Mouse (Mus musculus) embryonic facial prominence, embryonic 12.5 days (tissue): Measurements from ENCODE around the gene Samd10. TPM values are rescaled to one million over a fixed set of nuclear protein-coding genes. Genes with fewer than 3 reads are reported as not detected.

ENCODE experiments used
- ATAC-seq: fragments of 200-750 bp; cut with Nextera tagmentation; 2 replicates; pipeline ENCODE4 v1.8.0; 2017; ENCODE audit not compliant: insufficient number of reproducible peaks, insufficient read depth, low FRiP score, low TSS enrichment
- H3K27ac ChIP-seq: fragments of 300-500 bp; sonication (generic); 2 replicates; pipeline ENCODE4 v1.5.1; 2016; ENCODE audit warnings: mild to moderate bottlenecking
- H3K27me3 ChIP-seq: fragments of 300-500 bp; sonication (generic); 2 replicates; pipeline ENCODE4 v1.6.1; 2016; ENCODE audit warnings: mild to moderate bottlenecking, moderate library complexity
- H3K36me3 ChIP-seq: fragments of 300-500 bp; sonication (generic); 2 replicates; pipeline ENCODE4 v1.6.1; 2016; ENCODE audit warnings: mild to moderate bottlenecking
- H3K4me1 ChIP-seq: fragments of 300-500 bp; sonication (generic); 2 replicates; pipeline ENCODE4 v1.6.1; 2016
- H3K4me2 ChIP-seq: fragments of 300-500 bp; sonication (generic); replicated peaks from 2 replicates; pipeline ENCODE4 v1.6.1; 2016; ENCODE audit warnings: mild to moderate bottlenecking, moderate library complexity
- H3K4me3 ChIP-seq: fragments of 300-500 bp; sonication (generic); 2 replicates; pipeline ENCODE4 v1.5.1; 2016; ENCODE audit warnings: mild to moderate bottlenecking
- H3K9ac ChIP-seq: fragments of 300-500 bp; sonication (generic); 2 replicates; pipeline ENCODE4 v1.6.1; 2016; ENCODE audit warnings: mild to moderate bottlenecking, moderate library complexity
- H3K9me3 ChIP-seq: fragments of 300-500 bp; sonication (generic); 2 replicates; pipeline ENCODE4 v1.6.1; 2016; ENCODE audit warnings: mild to moderate bottlenecking, moderate library complexity
- WGBS: fragments of 180-500 bp; shearing (Covaris S2); methylation state at CpG from one replicate; pipeline ENCODE4 v1.1.7; 2016; 5-methylcytosine and 5-hydroxymethylcytosine counted together
- polyA plus RNA-seq: library from polyadenylated mRNA; unstranded; fragments of >200 nt; fragmentation: Nextera tagmentation; extraction: Ambion mirVana; gene quantifications from 2 replicates; pipeline ENCODE4 v1.2.1, GENCODE M21; 2016

The Samd10 gene
- polyA plus RNA-seq: 16.4 and 17.9 TPM in 2 replicates

GRCm38 (mm10) chr2:181598454-181599351 lies at the start of gene Samd10:
Gene Samd10, minus strand, starts transcription at chr2:181599212.
- 0 out of 2 replicates have a peak, but pooled peaks have one; percentile 6 for ATAC-seq
- peak within 1 kb of the TSS; percentile 64 for H3K4me3 ChIP-seq
- H3K4me2 ChIP-seq: peak within 1 kb of the TSS; percentile 98
- no peaks in the 10 kb centered on the region for H3K36me3 ChIP-seq
- 1% methylated on average over 71 of the region's 71 CpGs for WGBS
- peaks cover 12% of the 10 kb centered on the region for H3K4me1 ChIP-seq
- H3K27ac ChIP-seq: peak within 1 kb of the TSS; percentile 63; the same call in 1 of the 2 replicates
- peaks cover 27% of the 10 kb centered on the region for H3K27me3 ChIP-seq
- peak within 1 kb of the TSS; percentile 71 for H3K9ac ChIP-seq
- no peaks in the 10 kb centered on the region for H3K9me3 ChIP-seq

GRCm38 (mm10) chr2:181646626-181647472 lies 47.8 kb upstream of the Samd10 start:
- no peak overlapping the region for H3K4me3 ChIP-seq
- no peak for ATAC-seq
- 92% methylated on average over 6 of the region's 6 CpGs for WGBS
- H3K4me2 ChIP-seq: no peak overlapping the region
- no peaks in the 10 kb centered on the region for H3K4me1 ChIP-seq
- H3K27me3 ChIP-seq: no peaks in the 10 kb centered on the region
- no peak overlapping the region for H3K27ac ChIP-seq
- peaks cover 79% of the 10 kb centered on the region for H3K36me3 ChIP-seq
- H3K9me3 ChIP-seq: no peaks in the 10 kb centered on the region
- H3K9ac ChIP-seq: no peak overlapping the region

GRCm38 (mm10) chr2:181645666-181646065 lies 46.7 kb upstream of the Samd10 start:
- H3K36me3 ChIP-seq: peaks cover 78% of the 10 kb centered on the region
- no peaks in the 10 kb centered on the region for H3K9me3 ChIP-seq
- no peaks in the 10 kb centered on the region for H3K27me3 ChIP-seq
- WGBS: 63% methylated on average over 3 of the region's 3 CpGs
- H3K4me2 ChIP-seq: no peak overlapping the region
- no peak overlapping the region for H3K27ac ChIP-seq
- no peaks in the 10 kb centered on the region for H3K4me1 ChIP-seq
- no peak for ATAC-seq
- H3K4me3 ChIP-seq: no peak overlapping the region
- H3K9ac ChIP-seq: no peak overlapping the region

GRCm38 (mm10) chr2:181644361-181644760 lies 45.3 kb upstream of the Samd10 start:
- H3K36me3 ChIP-seq: peaks cover 78% of the 10 kb centered on the region

GRCm38 (mm10) chr2:181635865-181636264 lies 36.9 kb upstream of the Samd10 start:
- Histone ChIP-seq H3K4me1 (no peaks in the 10 kb centered on the region), H3K27me3 (no peaks in the 10 kb centered on the region), H3K4me3 (no peak overlapping the region), H3K4me2 (no peak overlapping the region), H3K9me3 (no peaks in the 10 kb centered on the region), H3K27ac (no peak overlapping the region), H3K36me3 (peaks cover 79% of the 10 kb centered on the region), H3K9ac (no peak overlapping the region)
- no peak for ATAC-seq
- WGBS: 89% methylated on average over 3 of the region's 3 CpGs

More at GRCm38 (mm10) chr2:181644361-181644760, 45.3 kb upstream of the Samd10 start:
- Histone ChIP-seq H3K4me2 (no peak overlapping the region), H3K27me3 (no peaks in the 10 kb centered on the region), H3K9ac (no peak overlapping the region), H3K27ac (no peak overlapping the region), H3K9me3 (no peaks in the 10 kb centered on the region), H3K4me3 (no peak overlapping the region), H3K4me1 (no peaks in the 10 kb centered on the region)
- WGBS: 90% methylated on average over 2 of the region's 2 CpGs
- ATAC-seq: no peak

GRCm38 (mm10) chr2:181632624-181633023 lies 33.6 kb upstream of the Samd10 start:
- WGBS: 96% methylated on average over 6 of the region's 6 CpGs
- no peak overlapping the region for H3K4me2 ChIP-seq
- H3K9me3 ChIP-seq: no peaks in the 10 kb centered on the region
- H3K4me3 ChIP-seq: no peak overlapping the region
- no peak for ATAC-seq
- no peaks in the 10 kb centered on the region for H3K27me3 ChIP-seq
- H3K9ac ChIP-seq: no peak overlapping the region
- peaks cover 68% of the 10 kb centered on the region for H3K36me3 ChIP-seq
- no peak overlapping the region for H3K27ac ChIP-seq
- H3K4me1 ChIP-seq: no peaks in the 10 kb centered on the region

- no peak for ATAC-seq
- Histone ChIP-seq H3K4me3 (no peak overlapping the region), H3K36me3 (peaks cover 41% of the 10 kb centered on the region), H3K27ac (no peak overlapping the region), H3K4me1 (no peaks in the 10 kb centered on the region), H3K27me3 (no peaks in the 10 kb centered on the region), H3K4me2 (no peak overlapping the region), H3K9ac (no peak overlapping the region), H3K9me3 (no peaks in the 10 kb centered on the region)
Measured at GRCm38 (mm10) chr2:181628471-181628870, 29.5 kb upstream of the Samd10 start.

- Histone ChIP-seq H3K4me1 (no peaks in the 10 kb centered on the region), H3K9me3 (no peaks in the 10 kb centered on the region), H3K36me3 (peaks cover 54% of the 10 kb centered on the region), H3K4me2 (no peak overlapping the region), H3K27me3 (no peaks in the 10 kb centered on the region), H3K9ac (no peak overlapping the region), H3K27ac (no peak overlapping the region), H3K4me3 (no peak overlapping the region)
- no peak for ATAC-seq
Measured at GRCm38 (mm10) chr2:181623401-181623800, 24.4 kb upstream of the Samd10 start.

- ATAC-seq: no peak
Measured at GRCm38 (mm10) chr2:181618761-181619495, 19.9 kb upstream of the Samd10 start.

GRCm38 (mm10) chr2:181602367-181602766 lies 3.4 kb upstream of the Samd10 start:
- Histone ChIP-seq H3K4me3 (no peak overlapping the region; the same call in 1 of the 2 replicates), H3K27ac (no peak overlapping the region), H3K4me1 (peaks cover 12% of the 10 kb centered on the region), H3K4me2 (peak overlapping the region; percentile 81), H3K36me3 (no peaks in the 10 kb centered on the region), H3K9ac (no peak overlapping the region), H3K9me3 (no peaks in the 10 kb centered on the region), H3K27me3 (peaks cover 24% of the 10 kb centered on the region)
- 74% methylated on average over 4 of the region's 4 CpGs for WGBS
- no peak for ATAC-seq

More at GRCm38 (mm10) chr2:181618761-181619495, 19.9 kb upstream of the Samd10 start:
- no peaks in the 10 kb centered on the region for H3K27me3 ChIP-seq
- H3K36me3 ChIP-seq: peaks cover 54% of the 10 kb centered on the region
- H3K4me3 ChIP-seq: no peak overlapping the region
- no peak overlapping the region for H3K9ac ChIP-seq
- H3K9me3 ChIP-seq: no peaks in the 10 kb centered on the region
- WGBS: 86% methylated on average over 5 of the region's 5 CpGs
- H3K4me2 ChIP-seq: no peak overlapping the region
- H3K27ac ChIP-seq: no peak overlapping the region
- no peaks in the 10 kb centered on the region for H3K4me1 ChIP-seq

GRCm38 (mm10) chr2:181601751-181602145 lies 2.7 kb upstream of the Samd10 start:
- H3K4me2 ChIP-seq: peak overlapping the region; percentile 81
- peak overlapping the region; percentile 75; the same call in 1 of the 2 replicates for H3K27ac ChIP-seq
- no peaks in the 10 kb centered on the region for H3K9me3 ChIP-seq
- ATAC-seq: no peak
- H3K27me3 ChIP-seq: peaks cover 27% of the 10 kb centered on the region
- H3K4me1 ChIP-seq: peaks cover 12% of the 10 kb centered on the region
- peak overlapping the region; percentile 95 for H3K4me3 ChIP-seq
- 30% methylated on average over 10 of the region's 10 CpGs for WGBS
- H3K36me3 ChIP-seq: no peaks in the 10 kb centered on the region
- H3K9ac ChIP-seq: peak overlapping the region; percentile 93
